Comparison of ENCODE assay signal across 25 mouse cellular contexts in genomic region chr7:44532918-44533745, GRCm38 (mm10). TPM values are rescaled to one million over a fixed set of nuclear protein-coding genes. Genes with fewer than 3 reads are reported as not detected.
A peak's percentile ranks its signal among the peaks of the same experiment; 100 is the strongest.
DNase-seq lines count a peak whose midpoint lies in the region; ATAC-seq and TF ChIP-seq lines count a peak whose summit lies in the region.
"Had no signal": no experiment of that assay in that cellular context is flagged by ENCODE, and none has a peak within 500 bp of the region (broad histone marks: within the 10 kb centered on the region; RNA-seq: fewer than 3 reads in every experiment).

No protein-coding gene starts in this region.

- peak; percentile 65; the same call in 1 of the 2 replicates for TF ChIP-seq EP300 in CH12.LX (IDR thresholded peaks at IDR 0.05; ENCODE audit: low read length)

- no peaks in the 10 kb centered on the region for H3K27me3 ChIP-seq in CH12.LX (replicated peaks)
- H3K27me3 ChIP-seq in intestine, postnatal 0 days (replicated peaks; ENCODE audit: control insufficient read depth, insufficient read depth, low read length) = no peaks in the 10 kb centered on the region

- TF ChIP-seq RAD21 in CH12.LX (IDR thresholded peaks at IDR 0.05; ENCODE audit: low read depth, low read length) = no peak

- peak in 1 of 2 experiments; percentile 20; a peak in 2 of 4 replicates for TF ChIP-seq CTCF in CH12.LX (conservative IDR thresholded peaks at IDR 0.05 in 1 of 2, IDR thresholded peaks at IDR 0.05 in 1 of 2; ENCODE audit: low read depth in 2 of 2, low read length in 2 of 2)
- peak; percentile 13; the same call in 1 of the 2 replicates for TF ChIP-seq CTCF in intestine, postnatal 0 days (IDR thresholded peaks at IDR 0.05; ENCODE audit: low read depth)

- peaks cover 53 to 63% of the 10 kb centered on the region in 2 experiments for H3K4me1 ChIP-seq in CH12.LX (ENCODE audit: control insufficient read depth in 1 of 2, insufficient read depth in 2 of 2)
- no peaks in the 10 kb centered on the region for H3K4me1 ChIP-seq in intestine, postnatal 0 days (replicated peaks; ENCODE audit: control insufficient read depth, insufficient read depth, low read length)
- H3K4me1 ChIP-seq: lung, embryonic 15.5 days had no signal

- ATAC-seq in intestine, postnatal 0 days = no peak
- ATAC-seq: forebrain, embryonic 13.5 days; hindbrain, postnatal 0 days had no signal

- peak overlapping the region; percentile 52 for H3K4me2 ChIP-seq in CH12.LX (ENCODE audit: insufficient read depth, low read depth, poor library complexity, severe bottlenecking)
- H3K4me2 ChIP-seq in intestine, postnatal 0 days (replicated peaks; ENCODE audit: low read depth) = peak overlapping the region; percentile 30; the same call in 1 of the 2 replicates
- H3K4me2 ChIP-seq: forebrain, embryonic 13.5 days; heart, embryonic 12.5 days; lung, embryonic 15.5 days; neural tube, embryonic 12.5 days had no signal

- in situ Hi-C loops in CH12.LX (cut with MboI; ENCODE audit: low pct_ligation_motif_present, low pct_unique_long_range_greater_than_20kb, low sequenced_read_pairs) = no loop called here

- H3K4me3 ChIP-seq in CH12.LX (replicated peaks in 1 of 3; ENCODE audit: low read depth in 2 of 3, low read length in 2 of 3, poor library complexity in 1 of 3) = peak overlapping the region; percentile 10 to 65 (median 51)
- H3K4me3 ChIP-seq in intestine, postnatal 0 days (ENCODE audit: low read depth, low read length) = no peak overlapping the region
- H3K4me3 ChIP-seq: forebrain, embryonic 13.5 days; heart, embryonic 12.5 days; left cerebral cortex, adult 2 months; lung, embryonic 15.5 days; neural tube, embryonic 12.5 days had no signal

- dilution Hi-C loops in CH12.LX (cut with MboI; ENCODE audit: extremely low pct_ligation_motif_present, extremely low pct_unique_long_range_greater_than_20kb, low sequenced_read_pairs) = no loop called here

- H3K36me3 ChIP-seq in CH12.LX (replicated peaks in 1 of 2; ENCODE audit: control insufficient read depth in 1 of 2, insufficient read depth in 1 of 2, low read length in 1 of 2) = peaks cover 36 to 68% of the 10 kb centered on the region in 2 experiments
- H3K36me3 ChIP-seq in intestine, postnatal 0 days (ENCODE audit: control insufficient read depth, insufficient read depth) = peaks cover 24% of the 10 kb centered on the region

- DNase-seq in heart, adult 11 months = peak; percentile 89
- DNase-seq in heart, adult 8-10 months (ENCODE audit: low spot score) = no peak
- DNase-seq in A20 (ENCODE audit: low read depth, low spot score) (peak; percentile 88), CH12.LX (ENCODE audit: extremely low read depth) (peak; percentile 68)
- DNase-seq in kidney, postnatal 10 days = no peak
- no peak for DNase-seq in natural killer cell, adult 2 months (ENCODE audit: low spot score in 2 of 2)
- DNase-seq: adrenal gland, postnatal 25 days; cerebellum, adult 11 months; cerebellum, postnatal 25 days; heart, postnatal 10 days; kidney, adult 18-20 months; lung, postnatal 36 days; midbrain, embryonic 14.5 days; right cerebral cortex, postnatal 4 days had no signal

- 64% methylated on average over 29 of the region's 29 CpGs for WGBS in intestine, postnatal 0 days

- H3K27ac ChIP-seq in CH12.LX (ENCODE audit: insufficient read depth, low read depth) = peak overlapping the region; percentile 98
- no peak overlapping the region for H3K27ac ChIP-seq in intestine, postnatal 0 days (ENCODE audit: low read depth, low read length)
- H3K27ac ChIP-seq: forebrain, embryonic 13.5 days; hindbrain, postnatal 0 days; kidney, postnatal 0 days; left cerebral cortex, adult 2 months; liver, embryonic 14.5 days; lung, embryonic 15.5 days; neural tube, embryonic 12.5 days had no signal

- no peaks in the 10 kb centered on the region for H3K9me3 ChIP-seq in CH12.LX (replicated peaks; ENCODE audit: low read length)
- H3K9me3 ChIP-seq in intestine, postnatal 0 days (ENCODE audit: control insufficient read depth) = no peaks in the 10 kb centered on the region
- H3K9me3 ChIP-seq: forebrain, embryonic 13.5 days; heart, embryonic 12.5 days; lung, embryonic 15.5 days; neural tube, embryonic 12.5 days had no signal

- no peak; the same call in 1 of the 2 replicates for TF ChIP-seq POLR2A in CH12.LX (IDR thresholded peaks at IDR 0.05; ENCODE audit: low read depth, low read length)

- H3K79me2 ChIP-seq in CH12.LX (replicated peaks; ENCODE audit: control insufficient read depth, extremely low read depth, insufficient read depth, poor library complexity, severe bottlenecking) = peaks cover 10% of the 10 kb centered on the region

- H3K9ac ChIP-seq in CH12.LX (ENCODE audit: insufficient read depth, low read depth) = no peak overlapping the region; the same call in 1 of the 2 replicates
- no peak overlapping the region for H3K9ac ChIP-seq in intestine, postnatal 0 days (ENCODE audit: low read depth, low read length)
- H3K9ac ChIP-seq: forebrain, embryonic 13.5 days; heart, embryonic 12.5 days; liver, embryonic 14.5 days; lung, embryonic 15.5 days; neural tube, embryonic 12.5 days had no signal

TF ChIP-seq in CH12.LX, 34 proteins besides CTCF, POLR2A, EP300 and RAD21 (continues in another document):
- TF ChIP-seq ZNF384 (IDR thresholded peaks at IDR 0.05; ENCODE audit: low read depth, low read length) = no peak
- no peak for TF ChIP-seq MEF2A (IDR thresholded peaks at IDR 0.05; ENCODE audit: borderline replicate concordance, low read depth, low read length)
- 0 out of 2 replicates have a peak, but pooled peaks have one; percentile 41 for TF ChIP-seq KAT2A (IDR thresholded peaks at IDR 0.05; ENCODE audit: insufficient replicate concordance, low read length)
- 0 out of 2 replicates have a peak, but pooled peaks have one; percentile 40 for TF ChIP-seq MXI1 (IDR thresholded peaks at IDR 0.05; ENCODE audit: low read depth, low read length)
- no peak for TF ChIP-seq E2F4 (IDR thresholded peaks at IDR 0.05; ENCODE audit: insufficient replicate concordance, low read depth, low read length)
- TF ChIP-seq SMC3 (IDR thresholded peaks at IDR 0.05; ENCODE audit: low read depth, low read length) = no peak
- TF ChIP-seq POLR2AphosphoS2 (IDR thresholded peaks at IDR 0.05; ENCODE audit: low read depth, low read length) = no peak
- peak; percentile 55; the same call in 1 of the 2 replicates for TF ChIP-seq ZMIZ1 (IDR thresholded peaks at IDR 0.05; ENCODE audit: low read depth, low read length)
- TF ChIP-seq TCF12 (IDR thresholded peaks at IDR 0.05; ENCODE audit: low read depth, low read length) = peak; percentile 98
- TF ChIP-seq HCFC1 (IDR thresholded peaks at IDR 0.05; ENCODE audit: low read depth, low read length) = no peak; the same call in 1 of the 2 replicates
- no peak for TF ChIP-seq ZC3H11A (IDR thresholded peaks at IDR 0.05; ENCODE audit: low read depth, low read length)
- 0 out of 2 replicates have a peak, but pooled peaks have one; percentile 30 for TF ChIP-seq IRF4 (IDR thresholded peaks at IDR 0.05; ENCODE audit: low read depth, low read length)
- no peak for TF ChIP-seq ZKSCAN1 (IDR thresholded peaks at IDR 0.05; ENCODE audit: borderline replicate concordance, low read depth, low read length)
- 0 out of 2 replicates have a peak, but pooled peaks have one; percentile 44 for TF ChIP-seq NELFE (IDR thresholded peaks at IDR 0.05; ENCODE audit: low read depth, low read length)
- TF ChIP-seq JUND (conservative IDR thresholded peaks at IDR 0.05; ENCODE audit: low read depth, low read length) = no peak
- no peak for TF ChIP-seq GABPA (IDR thresholded peaks at IDR 0.05; ENCODE audit: insufficient replicate concordance, low read depth, low read length)
- no peak for TF ChIP-seq USF1 (IDR thresholded peaks at IDR 0.05; ENCODE audit: low read depth, low read length)
- TF ChIP-seq CHD1 (IDR thresholded peaks at IDR 0.05; ENCODE audit: low read depth, low read length) = 0 out of 2 replicates have a peak, but pooled peaks have one; percentile 43
- TF ChIP-seq MAX (IDR thresholded peaks at IDR 0.05; ENCODE audit: low read length) = peak; percentile 16; the same call in 1 of the 2 replicates
- no peak for TF ChIP-seq JUN (IDR thresholded peaks at IDR 0.05; ENCODE audit: insufficient read depth, low read depth, low read length)
- TF ChIP-seq UBTF (IDR thresholded peaks at IDR 0.05; ENCODE audit: low read depth, low read length) = 0 out of 2 replicates have a peak, but pooled peaks have one; percentile 35
- no peak for TF ChIP-seq USF2 (conservative IDR thresholded peaks at IDR 0.05; ENCODE audit: low read depth, low read length)
- TF ChIP-seq RCOR1 (conservative IDR thresholded peaks at IDR 0.05; ENCODE audit: low read depth, low read length) = no peak

RNA-seq across cellular contexts. Expression of gene Spib, which starts 1.3 kb away (rescaled TPM):
- 1 to 10 TPM in 1 of 4 experiments, under 1 TPM in 3; 0.13 to 1.3 (median 0.27) TPM for total RNA-seq in heart, adult 8-10 months (2022)
- total RNA-seq in CH12.LX (2012; rRNA removed) (135 and 200 TPM in 2 replicates), CH12.LX (2014; rRNA removed) (162 and 194 TPM in 2 replicates)
- polyA plus RNA-seq in CH12.LX (2012; ENCODE audit: insufficient read length, low read depth) = 279 and 336 TPM in 2 replicates
- polyA plus RNA-seq in intestine, postnatal 0 days (2015; fragmentation: Nextera tagmentation; extraction: Ambion mirVana) = 0.17 and 0.33 TPM in 2 replicates
- total RNA-seq: left cerebral cortex, postnatal 36 days had no signal
- polyA plus RNA-seq: forebrain, embryonic 13.5 days; heart, embryonic 12.5 days; hindbrain, embryonic 11.5 days; hindbrain, postnatal 0 days; midbrain, embryonic 14.5 days; neural tube, embryonic 12.5 days had no signal

RNA-seq across cellular contexts. Expression of gene Mybpc2, which starts 8.7 kb away (rescaled TPM):
- 10 to 100 TPM; 14.6 to 21.4 (median 17.7) TPM for total RNA-seq in heart, adult 8-10 months (2022)
- total RNA-seq in CH12.LX (2012; rRNA removed) (3.0 and 5.0 TPM in 2 replicates), CH12.LX (2014; rRNA removed) (2.0 TPM in 2 replicates)
- polyA plus RNA-seq in CH12.LX (2012; ENCODE audit: insufficient read length, low read depth) = 8.3 and 8.6 TPM in 2 replicates
- 0.13 and 0.18 TPM in 2 replicates for polyA plus RNA-seq in intestine, postnatal 0 days (2015; fragmentation: Nextera tagmentation; extraction: Ambion mirVana)
- total RNA-seq: adrenal gland, postnatal 25 days had no signal
- polyA plus RNA-seq: liver, embryonic 14.5 days had no signal

RNA-seq across cellular contexts. Expression of gene Pold1, which starts 15.5 kb away (rescaled TPM):
- 10 to 100 TPM; 13.4 to 15.9 (median 14.9) TPM for total RNA-seq in heart, adult 8-10 months (2022)
- 103 and 131 TPM in 2 replicates for total RNA-seq in CH12.LX (2012; rRNA removed)
- 44.2 and 49.3 TPM in 2 replicates for total RNA-seq in CH12.LX (2014; rRNA removed)
- 61.4 and 67.6 TPM in 2 replicates for polyA plus RNA-seq in CH12.LX (2012; ENCODE audit: insufficient read length, low read depth)
- 16.8 and 18.3 TPM in 2 replicates for polyA plus RNA-seq in intestine, postnatal 0 days (2015; fragmentation: Nextera tagmentation; extraction: Ambion mirVana)

RNA-seq across cellular contexts. Expression of gene Nr1h2, which starts 20.6 kb away (rescaled TPM):
- 10 to 100 TPM; 42.6 to 56.6 (median 45.5) TPM for total RNA-seq in heart, adult 8-10 months (2022)
- total RNA-seq in CH12.LX (2012; rRNA removed) (36.8 and 50.0 TPM in 2 replicates), CH12.LX (2014; rRNA removed) (13.9 and 14.2 TPM in 2 replicates)
- 40.5 and 43.8 TPM in 2 replicates for polyA plus RNA-seq in CH12.LX (2012; ENCODE audit: insufficient read length, low read depth)
- 71.3 and 73.9 TPM in 2 replicates for polyA plus RNA-seq in intestine, postnatal 0 days (2015; fragmentation: Nextera tagmentation; extraction: Ambion mirVana)

RNA-seq across cellular contexts. Expression of gene Fam71e1, which starts 36.8 kb away (rescaled TPM):
- total RNA-seq in heart, adult 8-10 months (2022) = 1 to 10 TPM; 2.5 to 6.7 (median 3.3) TPM
- total RNA-seq in CH12.LX (2012; rRNA removed) (1.2 and 1.3 TPM in 2 replicates), CH12.LX (2014; rRNA removed) (not detected in 2 replicates)
- 0.33 and 0.39 TPM in 2 replicates for polyA plus RNA-seq in CH12.LX (2012; ENCODE audit: insufficient read length, low read depth)
- 4.4 and 5.2 TPM in 2 replicates for polyA plus RNA-seq in intestine, postnatal 0 days (2015; fragmentation: Nextera tagmentation; extraction: Ambion mirVana)

Comparison
In these comparisons a context has a peak if more than half of its experiments do, and no peak if none do; other contexts are left out.
1. DNase-seq: peak in heart, adult 11 months (single experiment), A20 (single experiment) and CH12.LX (single experiment); none in heart, adult 8-10 months (single experiment), kidney, postnatal 10 days (single experiment) and natural killer cell, adult 2 months (0 of 2).
2. RNA of gene Spib, which starts 1.3 kb away (total RNA-seq): 135 to 200 TPM in CH12.LX; 0.13 to 1.3 TPM in heart, adult 8-10 months; every median in the first group is over 10 times any median in the second.